Mouse (Mus musculus) adrenal gland, adult 18-20 months (tissue): Measurements from ENCODE around the gene Gimap4. TPM values are rescaled to one million over a fixed set of nuclear protein-coding genes. Genes with fewer than 3 reads are reported as not detected.
"Not testable (repeated sequence)": the region's sequence is repeated elsewhere in the genome, so short reads cannot be mapped to it uniquely, and the experiment has no call there.

Experiments used
- DNase-seq, 2 experiments: peaks; one replicate each; pipeline ENCODE4 v3.0.0; 2021 to 2022; ENCODE audit warnings: low spot score in 2 of 2
- total RNA-seq, 2 experiments: library from RNA; stranded (reverse); gene quantifications; 1 replicate in 1 of 2; 2 replicates in 1 of 2; pipeline ENCODE4 v1.2.3; 2021

Gimap4 gene
- total RNA-seq, 2 experiments from 2014 or later: 34.4 to 46.7 TPM

GRCm38 (mm10) chr6:48675931-48676859, 8.2 kb upstream of the Gimap4 start, which contains the start of gene Gimap9:
TSS of gene Gimap9 (plus strand) at chr6:48676129.
- no peak for DNase-seq

- no peak for DNase-seq
These were observed 7.4 kb upstream of the Gimap4 start for GRCm38 (mm10) chr6:48676860-48677415.

- no peak for DNase-seq
These were observed 6.6 kb upstream of the Gimap4 start for GRCm38 (mm10) chr6:48677492-48678345.

DNA sequence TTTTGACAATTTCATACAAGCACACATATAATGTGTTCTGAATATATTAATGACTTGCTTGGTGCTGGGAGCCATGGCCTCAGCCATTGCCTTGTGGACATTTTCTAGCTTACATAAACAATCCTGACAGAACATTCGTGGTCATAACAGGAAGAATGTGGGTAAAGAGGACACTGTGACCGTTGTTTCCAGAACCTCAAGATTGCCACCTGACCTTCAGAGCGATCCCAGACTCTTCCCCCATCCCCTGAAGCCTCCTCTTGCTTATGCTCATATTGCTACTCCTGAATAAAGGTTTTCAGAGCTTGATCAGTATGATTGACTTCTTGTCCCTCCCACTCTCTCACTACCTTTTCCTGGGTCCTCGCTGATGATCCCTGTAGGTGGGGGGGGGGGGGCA, 6.0 kb upstream of the Gimap4 start:
- no peak for DNase-seq

DNA sequence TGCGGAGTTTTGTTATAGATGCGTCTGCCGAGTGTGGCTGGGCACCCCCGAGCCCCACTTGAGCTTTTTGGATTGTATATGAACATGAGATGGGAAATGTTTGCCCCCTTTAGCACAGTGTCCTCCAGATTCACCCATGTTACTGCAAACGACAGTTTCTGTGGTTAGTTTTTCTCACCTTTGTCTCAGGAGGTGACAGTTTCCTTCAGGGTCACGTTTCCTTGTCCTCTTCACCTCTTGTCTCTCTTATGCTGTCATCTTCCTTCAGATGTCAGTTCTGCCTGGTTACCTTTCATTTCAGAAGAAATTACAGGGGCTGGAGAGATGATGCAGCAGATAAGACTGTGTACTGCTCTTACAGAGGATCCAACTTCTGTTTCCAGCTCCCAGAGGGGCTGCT, 4.6 kb upstream of the Gimap4 start:
- DNase-seq: no peak

- DNase-seq: no peak
These were observed 3.9 kb upstream of the Gimap4 start for GRCm38 (mm10) chr6:48680421-48680820.

- no peak for DNase-seq
These were observed 2.8 kb upstream of the Gimap4 start for GRCm38 (mm10) chr6:48681472-48682090.

DNA sequence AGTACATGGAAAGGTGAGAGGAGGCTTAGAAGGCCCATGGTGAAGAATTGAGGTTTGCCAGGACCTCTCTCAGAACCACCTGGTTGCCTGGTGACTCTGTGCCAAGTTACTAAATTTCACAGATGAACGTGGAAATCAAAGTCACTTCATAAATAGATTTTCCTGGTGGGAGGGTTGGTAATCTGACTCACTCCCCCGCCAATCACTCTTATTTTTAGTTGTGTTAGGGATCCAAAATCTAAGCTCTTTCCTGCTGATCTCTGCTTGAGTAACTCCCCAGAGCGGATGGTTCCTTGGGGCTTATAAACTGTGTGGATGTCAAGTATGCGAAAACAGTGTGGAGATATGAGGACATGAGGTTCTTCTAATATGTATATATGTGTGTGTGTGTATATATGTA, 2.1 kb upstream of the Gimap4 start:
- no peak for DNase-seq

- not testable (repeated sequence) for DNase-seq
These were observed 1.0 kb upstream of the Gimap4 start for GRCm38 (mm10) chr6:48683263-48683821.

- DNase-seq: no peak
These were observed 457 bp downstream of the Gimap4 start for GRCm38 (mm10) chr6:48684806-48685205.

DNA sequence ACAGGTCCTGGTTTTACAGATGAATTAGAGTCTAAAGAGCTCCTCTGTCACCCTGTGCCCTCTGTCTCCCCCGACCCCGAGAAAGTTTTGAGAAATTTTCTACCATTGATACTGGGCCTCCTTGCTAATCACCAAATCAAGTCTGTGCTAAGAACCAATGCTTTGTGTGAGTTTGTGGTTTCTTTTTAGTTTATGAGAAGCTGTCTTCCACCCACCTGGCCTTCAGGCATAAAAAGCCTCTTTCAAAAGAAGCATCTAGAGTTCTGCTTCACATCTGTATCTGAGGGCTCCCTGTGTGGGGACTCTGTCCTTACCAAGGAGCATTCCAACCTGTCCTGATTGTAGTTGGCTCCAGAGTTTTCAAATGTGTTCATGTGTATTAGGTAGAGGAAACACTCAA, 902 bp downstream of the Gimap4 start:
- no peak for DNase-seq

- no peak for DNase-seq
These were observed 1.6 kb downstream of the Gimap4 start for GRCm38 (mm10) chr6:48685694-48686665.

DNA sequence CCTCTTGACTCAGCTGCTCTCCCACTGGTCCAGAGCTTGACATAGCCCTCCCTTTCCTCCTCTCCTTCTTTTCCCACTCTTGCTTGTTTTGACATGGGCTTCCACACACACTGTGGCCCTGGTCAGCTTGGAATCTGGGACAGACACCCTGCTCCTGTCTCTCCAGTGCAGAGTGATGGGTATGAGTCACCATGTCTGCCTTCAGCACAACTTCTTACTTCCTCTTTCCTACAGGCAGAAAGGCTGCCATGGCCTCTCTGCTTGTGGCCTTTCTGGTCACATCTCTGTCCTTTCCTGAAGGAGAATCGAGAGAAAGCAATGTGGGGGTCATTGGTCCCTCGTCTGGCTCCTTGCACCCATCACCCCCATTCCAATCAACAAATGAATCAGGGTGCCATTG, 2.7 kb downstream of the Gimap4 start:
- DNase-seq: no peak

GRCm38 (mm10) chr6:48689320-48689719, 5.0 kb downstream of the Gimap4 start:
- no peak for DNase-seq

GRCm38 (mm10) chr6:48692962-48693361, 8.6 kb downstream of the Gimap4 start:
- DNase-seq: no peak

DNA sequence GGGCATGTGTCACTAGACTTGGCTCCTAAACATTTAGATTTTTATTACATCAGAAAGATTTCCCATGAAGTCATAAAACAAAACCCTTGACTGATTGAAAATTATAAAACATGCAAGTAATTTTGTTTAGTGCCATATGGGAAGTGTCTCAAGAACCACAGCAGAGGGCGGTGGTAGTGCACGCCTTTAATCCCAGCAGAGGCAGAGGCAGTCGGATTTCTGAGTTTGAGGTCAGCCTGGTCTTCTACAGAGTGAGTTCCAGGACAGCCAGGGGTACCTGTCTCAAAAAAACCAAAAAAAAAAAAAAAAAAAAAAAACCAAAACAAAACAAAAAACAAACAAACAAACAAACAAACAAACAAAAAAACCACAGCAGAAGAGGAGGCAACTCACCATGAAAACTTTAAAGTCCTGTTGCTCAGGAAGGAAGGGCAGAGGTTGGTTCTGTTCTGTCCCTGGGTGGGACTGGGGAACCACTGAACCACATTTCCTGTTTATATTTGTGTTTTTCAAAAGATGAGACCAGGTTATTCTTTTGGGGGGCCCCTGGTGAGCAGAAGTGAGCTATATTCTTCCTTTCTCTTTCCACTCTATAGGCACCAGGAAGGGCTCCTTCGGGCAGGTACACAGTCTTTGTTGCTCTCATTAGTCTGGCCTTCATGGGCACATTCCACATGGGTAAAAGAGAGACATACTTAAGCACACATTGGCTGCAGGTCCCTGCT, 12.6 kb downstream of the Gimap4 start:
- no peak for DNase-seq

DNA sequence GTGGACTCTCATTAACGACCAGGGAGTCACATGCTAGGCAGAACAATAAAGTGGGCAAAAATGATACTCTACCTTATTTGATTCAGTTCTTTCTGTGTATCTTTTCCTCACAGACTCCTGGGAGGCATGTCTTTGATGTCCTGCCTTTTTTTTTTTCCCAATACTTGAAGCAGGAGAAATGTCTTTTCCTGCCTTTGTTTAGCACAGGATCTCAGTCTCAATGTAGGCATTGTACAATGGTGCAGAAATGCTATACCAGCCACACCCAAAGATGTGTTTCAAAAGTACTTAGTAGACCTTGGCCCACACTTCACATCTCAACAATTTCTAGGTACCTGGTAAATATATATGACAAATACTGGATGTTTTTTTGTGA, 13.2 kb downstream of the Gimap4 start:
- DNase-seq: no peak

- DNase-seq: no peak
These were observed 13.9 kb downstream of the Gimap4 start for GRCm38 (mm10) chr6:48698066-48698856.
